Mouse (Mus musculus): ENCODE data around the gene Ptprs.
A peak's percentile ranks its signal among the peaks of the same experiment; 100 is the strongest.

Gene Ptprs

GRCm38 (mm10) chr17:56424726-56425583 lies 51.3 kb downstream of the Ptprs start:
- DNase-seq (ENCODE audit: low spot score) = peak; percentile 66

GRCm38 (mm10) chr17:56420022-56420421 lies 56.3 kb downstream of the Ptprs start:
- no peak for DNase-seq (ENCODE audit: low spot score)

GRCm38 (mm10) chr17:56418304-56418703 lies 58.0 kb downstream of the Ptprs start:
- DNase-seq (ENCODE audit: low spot score) = peak; percentile 21

GRCm38 (mm10) chr17:56414785-56415184 lies 61.5 kb downstream of the Ptprs start:
- DNase-seq (ENCODE audit: low spot score) = no peak

- DNase-seq (ENCODE audit: low spot score) = no peak
Measured at GRCm38 (mm10) chr17:56413113-56413512, 63.2 kb downstream of the Ptprs start.

- DNase-seq (ENCODE audit: low spot score) = no peak
Measured at GRCm38 (mm10) chr17:56411437-56411836, 64.8 kb downstream of the Ptprs start.

GRCm38 (mm10) chr17:56409759-56410158 lies 66.5 kb downstream of the Ptprs start:
- DNase-seq (ENCODE audit: low spot score) = no peak

- DNase-seq (ENCODE audit: low spot score) = no peak
Measured at GRCm38 (mm10) chr17:56408965-56409625, 67.2 kb downstream of the Ptprs start.

GRCm38 (mm10) chr17:56407379-56407778 lies 68.9 kb downstream of the Ptprs start:
- DNase-seq (ENCODE audit: low spot score) = no peak

GRCm38 (mm10) chr17:56406878-56407277 lies 69.4 kb downstream of the Ptprs start:
- DNase-seq (ENCODE audit: low spot score) = no peak

- DNase-seq (ENCODE audit: low spot score) = no peak
Measured at GRCm38 (mm10) chr17:56405856-56406840, 70.1 kb downstream of the Ptprs start.

- DNase-seq (ENCODE audit: low spot score) = no peak
Measured at GRCm38 (mm10) chr17:56405341-56405740, 70.9 kb downstream of the Ptprs start.

GRCm38 (mm10) chr17:56401051-56401521 lies 75.2 kb downstream of the Ptprs start:
- no peak for DNase-seq (ENCODE audit: low spot score)

GRCm38 (mm10) chr17:56400221-56400620 lies 76.1 kb downstream of the Ptprs start:
- DNase-seq (ENCODE audit: low spot score) = no peak

- no peak for DNase-seq (ENCODE audit: low spot score)
Measured at GRCm38 (mm10) chr17:56396051-56396450, 80.2 kb downstream of the Ptprs start.

- no peak for DNase-seq (ENCODE audit: low spot score)
Measured at GRCm38 (mm10) chr17:56393889-56394288, 82.4 kb downstream of the Ptprs start.

GRCm38 (mm10) chr17:56393238-56393637 lies 83.0 kb downstream of the Ptprs start:
- no peak for DNase-seq (ENCODE audit: low spot score)

- DNase-seq (ENCODE audit: low spot score) = no peak
Measured at GRCm38 (mm10) chr17:56387612-56388011, 88.7 kb downstream of the Ptprs start.

- DNase-seq (ENCODE audit: low spot score) = no peak
Measured at GRCm38 (mm10) chr17:56384903-56385302, 91.4 kb downstream of the Ptprs start.

GRCm38 (mm10) chr17:56382997-56383396 lies 93.3 kb downstream of the Ptprs start:
- DNase-seq (ENCODE audit: low spot score) = no peak

- no peak for DNase-seq (ENCODE audit: low spot score)
Measured at GRCm38 (mm10) chr17:56381183-56381582, 95.1 kb downstream of the Ptprs start.

- no peak for DNase-seq (ENCODE audit: low spot score)
Measured at GRCm38 (mm10) chr17:56380286-56380685, 96.0 kb downstream of the Ptprs start.

All from ovary, adult 18-20 months (tissue).